Mouse (Mus musculus) megakaryocyte progenitor cell, adult 5-6 weeks (primary cell): ENCODE results near the gene Bbs5. TPM values are rescaled to one million over a fixed set of nuclear protein-coding genes. Genes with fewer than 3 reads are reported as not detected.
"Not testable (repeated sequence)": the region's sequence is repeated elsewhere in the genome, so short reads cannot be mapped to it uniquely, and the experiment has no call there.

Experiments used
- ATAC-seq: replicated peaks from 2 replicates; pipeline ENCODE4 v1.8.0; 2016; ENCODE audit warnings: mild to moderate bottlenecking, moderate TSS enrichment, inconsistent platforms; ENCODE audit not compliant: poor library complexity
- total RNA-seq, 2 experiments: library from RNA; stranded (forward) in 1 of 2; stranded (reverse) in 1 of 2; fragments of 157-497, 149-512 nt in 1 of 2; fragments of 200-1000 nt in 1 of 2; gene quantifications; 2 replicates each; pipeline versions ENCODE4 v1.2.3 to v1.2.4; 2015 to 2017

Gene Bbs5
- total RNA-seq, 2 experiments from 2014 or later = 5.2 to 8.9 TPM

- ATAC-seq = no peak
These were observed 21.4 kb downstream of the Bbs5 start for GRCm38 (mm10) chr2:69668414-69668813.

GRCm38 (mm10) chr2:69669853-69670252, 22.9 kb downstream of the Bbs5 start, which contains the start of gene Klhl41:
TSS of gene Klhl41 (plus strand) at chr2:69670120.
- no peak for ATAC-seq

- no peak for ATAC-seq
These were observed 26.8 kb downstream of the Bbs5 start for GRCm38 (mm10) chr2:69673723-69674122.

- ATAC-seq = no peak
These were observed 28.3 kb downstream of the Bbs5 start for GRCm38 (mm10) chr2:69675266-69675665.

- ATAC-seq = peak; percentile 60; the same call in 1 of the 2 replicates
These were observed 29.7 kb downstream of the Bbs5 start for GRCm38 (mm10) chr2:69676713-69677112.

- ATAC-seq = not testable (repeated sequence)
These were observed 30.2 kb downstream of the Bbs5 start for GRCm38 (mm10) chr2:69677215-69677614.

GRCm38 (mm10) chr2:69679990-69680389, 33.0 kb downstream of the Bbs5 start:
- peak; percentile 52 for ATAC-seq

- no peak for ATAC-seq
These were observed 35.0 kb downstream of the Bbs5 start for GRCm38 (mm10) chr2:69681931-69682330.

GRCm38 (mm10) chr2:69683036-69683805, 36.2 kb downstream of the Bbs5 start:
- no peak for ATAC-seq

- ATAC-seq = no peak
These were observed 37.5 kb downstream of the Bbs5 start for GRCm38 (mm10) chr2:69684488-69684887.

GRCm38 (mm10) chr2:69690214-69690613, 43.2 kb downstream of the Bbs5 start:
- no peak for ATAC-seq

GRCm38 (mm10) chr2:69690843-69691242, 43.9 kb downstream of the Bbs5 start:
- no peak for ATAC-seq

GRCm38 (mm10) chr2:69693501-69693900, 46.5 kb downstream of the Bbs5 start:
- peak; percentile 71 for ATAC-seq

GRCm38 (mm10) chr2:69700446-69700845, 53.5 kb downstream of the Bbs5 start:
- ATAC-seq = no peak

- no peak for ATAC-seq
These were observed 65.2 kb downstream of the Bbs5 start for GRCm38 (mm10) chr2:69712171-69712570.

GRCm38 (mm10) chr2:69712981-69713625, 66.1 kb downstream of the Bbs5 start, which contains the start of gene Fastkd1:
TSS of gene Fastkd1 (minus strand) at chr2:69713516.
- ATAC-seq = peak; percentile 99

GRCm38 (mm10) chr2:69713626-69714014, 66.6 kb downstream of the Bbs5 start:
- no peak for ATAC-seq

GRCm38 (mm10) chr2:69714126-69714525, 67.2 kb downstream of the Bbs5 start:
- no peak for ATAC-seq

GRCm38 (mm10) chr2:69716483-69716882, 69.5 kb downstream of the Bbs5 start:
- ATAC-seq = peak; percentile 59
